17 mouse cellular contexts compared by ENCODE assay signal in the genomic region with DNA sequence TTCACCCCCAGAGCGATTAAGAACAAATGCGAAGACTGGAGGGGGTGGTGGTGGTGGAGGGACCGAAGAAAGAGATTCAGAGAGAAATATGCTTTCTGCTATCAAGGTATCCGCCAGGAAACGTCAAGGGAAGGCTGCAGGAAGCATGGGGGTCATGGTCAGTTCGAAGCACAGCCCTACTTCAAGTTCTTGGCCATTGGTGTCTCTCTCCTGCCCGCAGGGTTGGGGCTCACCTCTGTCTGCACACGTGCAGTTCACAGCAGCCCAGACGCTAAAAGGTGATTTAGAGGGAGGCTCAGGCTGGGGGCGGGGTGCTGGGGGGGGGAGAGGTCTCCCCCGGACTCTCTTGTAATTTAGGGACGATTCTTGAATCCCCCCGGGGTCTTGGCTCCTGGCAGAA.
DNase-seq lines count a peak whose midpoint lies in the region; ATAC-seq and TF ChIP-seq lines count a peak whose summit lies in the region.
"Had no signal": no experiment of that assay in that cellular context is flagged by ENCODE, and none has a peak within 500 bp of the region (broad histone marks: within the 10 kb centered on the region; RNA-seq: fewer than 3 reads in every experiment).

No protein-coding gene starts in this region.

- no peaks in the 10 kb centered on the region; the same call in 1 of the 2 replicates for H3K27me3 ChIP-seq in intestine, embryonic 15.5 days (replicated peaks)
- H3K27me3 ChIP-seq in intestine, postnatal 0 days (replicated peaks; ENCODE audit: control insufficient read depth, insufficient read depth, low read length) = no peaks in the 10 kb centered on the region
- H3K27me3 ChIP-seq in neural tube, embryonic 13.5 days = no peaks in the 10 kb centered on the region
- H3K27me3 ChIP-seq in limb, embryonic 13.5 days = peaks cover 66% of the 10 kb centered on the region
- H3K27me3 ChIP-seq in forebrain, embryonic 16.5 days (replicated peaks; ENCODE audit: control insufficient read depth, insufficient read depth, low read length) = no peaks in the 10 kb centered on the region
- H3K27me3 ChIP-seq: neural tube, embryonic 15.5 days had no signal

- ATAC-seq in intestine, embryonic 15.5 days = no peak
- ATAC-seq in intestine, postnatal 0 days = no peak
- ATAC-seq in neural tube, embryonic 13.5 days (ENCODE audit: low read depth) = no peak
- ATAC-seq in limb, embryonic 13.5 days (ENCODE audit: low FRiP score, low read depth) = no peak
- no peak for ATAC-seq in forebrain, embryonic 16.5 days
- ATAC-seq: hindbrain, postnatal 0 days had no signal

- H3K9me3 ChIP-seq in intestine, embryonic 15.5 days = no peaks in the 10 kb centered on the region
- H3K9me3 ChIP-seq in intestine, postnatal 0 days (ENCODE audit: control insufficient read depth) = no peaks in the 10 kb centered on the region
- H3K9me3 ChIP-seq in neural tube, embryonic 13.5 days = no peaks in the 10 kb centered on the region
- H3K9me3 ChIP-seq in limb, embryonic 13.5 days = no peaks in the 10 kb centered on the region
- no peaks in the 10 kb centered on the region for H3K9me3 ChIP-seq in forebrain, embryonic 16.5 days (ENCODE audit: control insufficient read depth, low read length)
- H3K9me3 ChIP-seq: heart, embryonic 13.5 days; neural tube, embryonic 15.5 days had no signal

- H3K4me3 ChIP-seq in intestine, embryonic 15.5 days (replicated peaks) = no peak overlapping the region
- H3K4me3 ChIP-seq in intestine, postnatal 0 days (ENCODE audit: low read depth, low read length) = no peak overlapping the region
- no peak overlapping the region for H3K4me3 ChIP-seq in neural tube, embryonic 13.5 days
- H3K4me3 ChIP-seq in limb, embryonic 13.5 days = peak overlapping the region; percentile 31
- no peak overlapping the region for H3K4me3 ChIP-seq in forebrain, embryonic 16.5 days (replicated peaks; ENCODE audit: low read length)
- H3K4me3 ChIP-seq: heart, embryonic 13.5 days; neural tube, embryonic 15.5 days had no signal

- no peak for TF ChIP-seq CTCF in intestine, postnatal 0 days (IDR thresholded peaks at IDR 0.05; ENCODE audit: low read depth)

- H3K36me3 ChIP-seq in intestine, embryonic 15.5 days = no peaks in the 10 kb centered on the region
- H3K36me3 ChIP-seq in intestine, postnatal 0 days (ENCODE audit: control insufficient read depth, insufficient read depth) = no peaks in the 10 kb centered on the region
- no peaks in the 10 kb centered on the region for H3K36me3 ChIP-seq in neural tube, embryonic 13.5 days
- no peaks in the 10 kb centered on the region for H3K36me3 ChIP-seq in limb, embryonic 13.5 days
- no peaks in the 10 kb centered on the region for H3K36me3 ChIP-seq in forebrain, embryonic 16.5 days (ENCODE audit: control insufficient read depth, insufficient read depth)
- H3K36me3 ChIP-seq: heart, embryonic 13.5 days; neural tube, embryonic 15.5 days had no signal

- DNase-seq in neural tube, embryonic 10.5 days (ENCODE audit: extremely low spot score, low spot score) = no peak
- DNase-seq in cerebellum, postnatal 36 days = no peak
- DNase-seq: cerebellum, adult 11-12 months; heart, postnatal 4 days; retina, postnatal 1 day; spleen, adult 18-20 months; thymus, postnatal 4 days had no signal

- no peak overlapping the region for H3K9ac ChIP-seq in intestine, embryonic 15.5 days
- no peak overlapping the region for H3K9ac ChIP-seq in intestine, postnatal 0 days (ENCODE audit: low read depth, low read length)
- H3K9ac ChIP-seq in neural tube, embryonic 13.5 days = no peak overlapping the region
- H3K9ac ChIP-seq in limb, embryonic 13.5 days = no peak overlapping the region
- H3K9ac ChIP-seq in forebrain, embryonic 16.5 days (replicated peaks; ENCODE audit: low read depth, low read length) = no peak overlapping the region
- H3K9ac ChIP-seq: heart, embryonic 13.5 days; lung, embryonic 14.5 days; neural tube, embryonic 15.5 days had no signal

- no peak overlapping the region for H3K27ac ChIP-seq in intestine, embryonic 15.5 days
- H3K27ac ChIP-seq in intestine, postnatal 0 days (ENCODE audit: low read depth, low read length) = no peak overlapping the region
- no peak overlapping the region for H3K27ac ChIP-seq in neural tube, embryonic 13.5 days (replicated peaks)
- peak overlapping the region; percentile 28; the same call in 1 of the 2 replicates for H3K27ac ChIP-seq in limb, embryonic 13.5 days
- no peak overlapping the region for H3K27ac ChIP-seq in forebrain, embryonic 16.5 days (ENCODE audit: low read length)
- H3K27ac ChIP-seq: heart, embryonic 13.5 days; hindbrain, postnatal 0 days; neural tube, embryonic 15.5 days had no signal

- 37% methylated on average over 13 of the region's 13 CpGs for WGBS in intestine, embryonic 15.5 days
- 43% methylated on average over 13 of the region's 13 CpGs for WGBS in intestine, postnatal 0 days
- 46% methylated on average over 13 of the region's 13 CpGs for WGBS in neural tube, embryonic 13.5 days
- 21% methylated on average over 13 of the region's 13 CpGs for WGBS in limb, embryonic 13.5 days
- 71% methylated on average over 13 of the region's 13 CpGs for WGBS in forebrain, embryonic 16.5 days

- peak overlapping the region; percentile 17 for H3K4me2 ChIP-seq in intestine, embryonic 15.5 days (replicated peaks)
- H3K4me2 ChIP-seq in intestine, postnatal 0 days (replicated peaks; ENCODE audit: low read depth) = no peak overlapping the region
- peak overlapping the region; percentile 9; the same call in 1 of the 2 replicates for H3K4me2 ChIP-seq in neural tube, embryonic 13.5 days
- peak overlapping the region; percentile 57 for H3K4me2 ChIP-seq in limb, embryonic 13.5 days (replicated peaks)
- H3K4me2 ChIP-seq in forebrain, embryonic 16.5 days (ENCODE audit: low read length) = no peak overlapping the region
- H3K4me2 ChIP-seq: liver, embryonic 11.5 days; neural tube, embryonic 15.5 days had no signal

- H3K4me1 ChIP-seq in intestine, embryonic 15.5 days (replicated peaks) = peaks cover 8% of the 10 kb centered on the region; the same call in 1 of the 2 replicates
- no peaks in the 10 kb centered on the region for H3K4me1 ChIP-seq in intestine, postnatal 0 days (replicated peaks; ENCODE audit: control insufficient read depth, insufficient read depth, low read length)
- H3K4me1 ChIP-seq in neural tube, embryonic 13.5 days (replicated peaks) = peaks cover 13% of the 10 kb centered on the region
- peaks cover 49% of the 10 kb centered on the region for H3K4me1 ChIP-seq in limb, embryonic 13.5 days
- H3K4me1 ChIP-seq in forebrain, embryonic 16.5 days (replicated peaks; ENCODE audit: control insufficient read depth, insufficient read depth, low read length) = 0 out of 2 replicates have a peak, but pooled peaks cover 2% of the 10 kb centered on the region

Comparison
In these comparisons a context has a peak if more than half of its experiments do, and no peak if none do; other contexts are left out.
1. H3K4me2 ChIP-seq: peak in intestine, embryonic 15.5 days (single experiment), neural tube, embryonic 13.5 days (single experiment) and limb, embryonic 13.5 days (single experiment); none in intestine, postnatal 0 days (single experiment) and forebrain, embryonic 16.5 days (single experiment).